Mouse (Mus musculus) brain, embryonic 14.5 days (tissue): ENCODE data around the gene Rab5c. TPM values are rescaled to one million over a fixed set of nuclear protein-coding genes. Genes with fewer than 3 reads are reported as not detected.
A peak's percentile ranks its signal among the peaks of the same experiment; 100 is the strongest.

Source experiments
- DNase-seq: peaks from one replicate; pipeline ENCODE4 v3.0.0-alpha.2; 2011; ENCODE audit warnings: low read depth
- CTCF ChIP-seq: fragments of 200-500 bp; IDR thresholded peaks from 2 replicates; pipeline ENCODE4 v1.5.1; 2012; ENCODE audit warnings: inconsistent platforms, mild to moderate bottlenecking, moderate library complexity, borderline replicate concordance; ENCODE audit not compliant: insufficient read depth, insufficient read length; ENCODE audit errors: extremely low read depth
- POLR2A ChIP-seq: fragments of 200-500 bp; IDR thresholded peaks from 2 replicates; pipeline ENCODE4 v1.6.1; 2012; ENCODE audit warnings: mild to moderate bottlenecking, inconsistent platforms, borderline replicate concordance; ENCODE audit not compliant: poor library complexity, insufficient read depth, insufficient read length, severe bottlenecking; ENCODE audit errors: extremely low read depth
- polyA plus RNA-seq: library from polyadenylated mRNA; depleted of rRNA; stranded (reverse); fragments of >200 nt; gene quantifications from 2 replicates; pipeline ENCODE4 v1.2.3, GENCODE M21; 2012

The Rab5c gene
- polyA plus RNA-seq, 1 experiment: 236 TPM

DNA sequence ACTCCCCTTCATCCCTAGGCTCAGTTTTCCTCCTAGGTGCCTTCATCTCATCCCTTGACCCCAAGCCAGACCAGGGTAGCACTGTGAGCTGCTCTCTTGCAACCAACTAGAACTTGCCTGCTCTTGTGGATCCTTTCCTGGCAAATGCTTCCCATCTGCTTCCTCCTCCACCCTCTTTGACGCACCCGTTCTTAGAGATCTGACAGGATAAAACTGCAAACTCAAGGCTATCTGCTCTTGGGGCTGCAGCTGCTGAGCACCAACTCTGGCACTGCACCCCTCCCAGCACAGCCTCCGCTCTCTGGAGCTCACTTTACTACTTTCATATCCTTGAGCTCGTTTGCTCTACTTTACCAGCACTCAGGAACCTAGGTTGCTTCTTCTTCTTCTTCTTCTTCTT lies 10.6 kb upstream of the Rab5c start:
- TF ChIP-seq CTCF (no peak), POLR2A (no peak)
- no peak for DNase-seq

DNA sequence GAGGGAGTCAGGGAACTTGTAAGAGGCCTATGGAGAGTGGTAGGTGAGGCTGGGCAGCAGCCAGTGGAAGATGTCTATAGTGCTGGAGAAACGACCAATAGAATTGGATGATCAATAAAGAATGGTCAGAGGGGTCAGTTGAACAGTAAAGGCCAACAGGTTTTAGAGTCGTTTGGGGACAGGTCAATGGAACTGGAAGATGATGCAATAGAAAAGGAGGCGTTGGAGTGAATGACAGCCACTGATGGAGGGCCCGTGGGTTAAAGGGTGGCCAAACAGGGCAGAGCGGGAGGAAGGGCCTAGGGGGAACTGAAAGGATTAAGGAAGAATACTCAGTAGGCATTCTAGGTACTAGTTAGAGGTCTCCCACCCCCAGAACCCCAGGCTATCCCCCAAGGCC lies 9.1 kb upstream of the Rab5c start:
- no peak for DNase-seq

DNA sequence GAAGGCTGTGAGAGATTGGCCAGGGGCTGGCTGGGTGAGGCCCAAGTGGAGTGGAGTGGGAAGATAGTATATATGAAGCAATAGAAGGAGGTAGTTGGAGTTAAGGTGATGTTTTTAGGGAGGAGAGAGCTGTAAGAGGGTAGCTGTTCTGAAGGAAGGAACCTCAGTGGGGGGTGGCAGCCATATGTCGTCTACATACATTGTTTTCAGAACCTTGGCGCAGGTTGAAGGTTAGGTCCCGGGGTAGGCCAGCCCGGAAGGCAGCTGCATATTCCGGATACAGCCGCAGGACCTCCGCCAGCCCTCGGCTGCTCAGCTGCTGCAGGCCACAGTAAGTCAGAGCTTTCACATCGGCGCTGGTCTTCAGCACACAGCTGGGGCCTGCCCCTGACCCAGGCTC lies 8.5 kb upstream of the Rab5c start:
- TF ChIP-seq POLR2A: no peak
- no peak for TF ChIP-seq CTCF
- no peak for DNase-seq

More for the DNA sequence above, 9.1 kb upstream of the Rab5c start:
- no peak for TF ChIP-seq CTCF
- no peak for TF ChIP-seq POLR2A

DNA sequence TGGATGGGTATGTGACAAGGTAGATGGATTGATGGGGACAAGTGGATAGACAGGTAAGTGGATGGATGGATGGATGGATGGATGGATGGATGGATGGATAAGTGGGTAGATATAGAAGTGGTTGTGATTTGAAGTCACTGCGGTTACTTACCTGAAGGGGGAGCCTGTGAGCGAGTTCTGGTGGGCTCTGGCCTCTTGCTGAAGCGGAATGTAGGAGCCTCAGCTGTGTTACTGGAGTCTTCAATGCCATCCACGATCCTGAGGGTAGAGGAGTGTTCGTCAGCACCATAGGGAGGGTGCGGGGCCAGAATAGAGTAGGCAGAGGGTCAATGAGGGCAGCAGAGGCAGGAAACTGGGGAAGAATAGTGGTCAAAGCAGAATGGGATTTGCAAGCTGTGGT lies 7.1 kb upstream of the Rab5c start:
- peak; percentile 79 for DNase-seq
- TF ChIP-seq CTCF (peak; percentile 71), POLR2A (no peak)

DNA sequence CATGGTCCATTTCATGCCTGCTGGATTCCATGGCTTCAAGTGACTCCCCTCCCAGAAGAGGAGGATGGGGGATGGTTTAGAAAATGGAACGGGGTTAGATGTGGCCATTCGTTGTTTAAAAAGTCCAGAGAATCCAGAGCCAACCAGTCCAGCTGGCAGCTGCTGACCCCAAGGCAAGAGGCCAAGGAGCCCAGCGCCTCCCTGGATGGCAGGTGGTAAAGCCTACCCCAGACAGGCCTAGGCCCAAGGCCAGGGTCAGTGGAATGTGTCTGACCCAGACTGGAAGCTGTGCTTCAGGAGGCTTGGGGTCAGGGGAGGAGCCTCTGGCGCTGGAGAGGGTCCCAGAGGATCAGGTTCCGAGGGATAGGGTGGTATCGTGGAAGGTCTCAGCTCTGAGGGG lies 3.3 kb upstream of the Rab5c start:
- TF ChIP-seq CTCF: no peak
- TF ChIP-seq POLR2A: no peak
- DNase-seq: no peak

DNA sequence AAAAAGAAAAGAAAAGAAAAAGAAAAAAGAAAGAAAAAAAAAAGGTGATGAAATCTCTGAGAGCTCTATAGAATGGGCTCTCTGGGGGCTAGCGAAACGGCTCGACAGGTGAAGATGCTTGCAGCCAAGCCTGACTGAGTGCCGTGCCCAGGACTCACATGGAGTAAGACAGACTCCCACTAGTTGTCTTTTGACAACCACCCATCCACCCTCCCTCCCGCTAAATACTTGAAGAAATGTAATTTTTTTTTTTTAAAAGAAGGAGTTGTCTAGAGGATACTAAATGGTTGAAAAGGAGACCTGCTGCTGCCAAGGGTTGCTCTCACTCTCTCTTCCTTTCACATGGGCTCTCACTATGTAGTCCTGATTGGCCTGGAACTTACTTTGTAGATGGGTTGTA lies 734 bp upstream of the Rab5c start:
- DNase-seq: no peak

DNA sequence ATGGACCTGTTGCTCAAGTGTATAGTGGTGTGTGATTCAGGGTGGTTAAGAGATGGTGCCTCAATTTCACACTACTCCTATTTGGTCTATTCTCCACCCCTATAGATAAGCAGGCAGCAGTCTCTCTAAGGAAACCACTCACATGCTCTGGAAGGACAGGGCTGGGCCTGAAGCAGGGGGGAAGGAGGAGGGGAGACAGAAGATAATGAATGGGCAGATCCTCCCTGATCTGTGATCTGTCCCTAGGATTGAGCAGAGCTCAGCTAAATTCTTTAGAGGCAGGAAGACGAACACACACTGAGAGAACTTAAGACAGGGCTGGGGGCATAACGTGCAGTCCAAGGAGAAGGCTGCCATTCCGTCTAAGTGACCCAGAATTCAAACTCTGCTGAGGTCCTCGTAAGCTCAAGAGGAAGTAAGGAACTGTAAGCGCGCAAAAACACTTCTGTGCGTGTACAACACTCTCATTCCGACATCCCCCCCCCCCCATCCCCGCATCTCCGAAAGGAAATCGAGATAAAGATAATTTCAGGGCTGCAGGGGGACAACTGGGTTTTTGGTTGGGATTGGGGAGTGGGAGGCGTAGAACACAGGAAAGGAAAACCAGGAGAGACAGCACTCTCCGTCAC lies 796 bp downstream of the Rab5c start:
- no peak for DNase-seq
- TF ChIP-seq CTCF: no peak
- TF ChIP-seq POLR2A: no peak

More for the DNA sequence above, 734 bp upstream of the Rab5c start:
- no peak for TF ChIP-seq CTCF
- no peak for TF ChIP-seq POLR2A

DNA sequence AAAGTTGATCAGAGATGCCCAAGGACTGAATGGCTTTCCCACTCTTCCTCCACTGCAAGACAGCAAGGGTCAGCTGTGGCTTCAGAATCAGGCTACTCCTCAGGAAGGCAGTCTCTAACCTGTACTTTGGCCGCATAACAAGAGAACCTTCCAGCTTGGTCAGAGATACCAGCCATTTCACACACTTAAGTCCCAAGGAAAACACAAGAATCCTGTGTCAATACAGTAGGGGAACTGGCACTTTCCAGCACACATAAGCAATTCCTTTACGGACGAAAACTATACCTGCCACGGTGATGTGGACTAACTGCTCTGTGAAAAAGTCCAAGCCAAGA lies 1.3 kb downstream of the Rab5c start:
- DNase-seq: no peak
- TF ChIP-seq POLR2A (no peak), CTCF (no peak)

DNA sequence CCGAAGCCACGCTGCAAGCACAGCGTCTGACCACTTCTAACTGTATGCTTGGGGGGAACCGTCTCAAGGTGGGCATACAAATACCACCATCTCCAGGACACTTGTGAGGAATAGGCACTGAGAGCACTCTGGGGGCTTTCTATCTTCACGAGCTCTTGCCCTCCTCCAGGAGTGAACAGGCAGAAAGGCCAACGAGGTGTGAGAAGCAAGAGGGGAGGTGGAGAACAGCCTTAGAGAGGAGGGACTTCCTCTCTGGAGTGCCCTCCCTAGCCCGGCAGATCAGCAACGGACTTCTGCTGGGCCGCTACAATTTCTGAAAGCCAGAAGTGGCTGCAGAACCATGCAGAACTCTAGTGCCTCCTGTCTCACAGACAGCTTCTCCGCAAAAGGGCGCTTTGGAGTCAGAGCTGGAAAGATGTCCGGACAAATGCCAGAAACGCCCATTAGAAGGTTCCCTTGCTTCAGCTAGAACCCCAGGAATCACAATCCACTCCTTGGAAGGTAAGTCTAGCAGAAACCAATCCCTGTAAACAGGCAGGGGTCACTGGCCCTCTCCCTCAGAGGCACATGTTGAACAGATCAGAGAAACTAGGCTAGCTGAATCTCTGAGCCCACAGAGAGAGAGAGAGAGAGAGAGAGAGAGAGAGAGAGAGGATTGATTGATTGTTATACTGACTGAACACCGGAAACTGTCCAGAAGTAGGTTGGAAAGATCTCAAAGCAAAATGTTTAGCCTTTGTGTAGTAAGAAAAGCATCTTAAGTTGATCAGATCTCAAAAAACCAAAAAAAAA lies 1.9 kb downstream of the Rab5c start:
- no peak for DNase-seq
- TF ChIP-seq CTCF (no peak), POLR2A (no peak)

DNA sequence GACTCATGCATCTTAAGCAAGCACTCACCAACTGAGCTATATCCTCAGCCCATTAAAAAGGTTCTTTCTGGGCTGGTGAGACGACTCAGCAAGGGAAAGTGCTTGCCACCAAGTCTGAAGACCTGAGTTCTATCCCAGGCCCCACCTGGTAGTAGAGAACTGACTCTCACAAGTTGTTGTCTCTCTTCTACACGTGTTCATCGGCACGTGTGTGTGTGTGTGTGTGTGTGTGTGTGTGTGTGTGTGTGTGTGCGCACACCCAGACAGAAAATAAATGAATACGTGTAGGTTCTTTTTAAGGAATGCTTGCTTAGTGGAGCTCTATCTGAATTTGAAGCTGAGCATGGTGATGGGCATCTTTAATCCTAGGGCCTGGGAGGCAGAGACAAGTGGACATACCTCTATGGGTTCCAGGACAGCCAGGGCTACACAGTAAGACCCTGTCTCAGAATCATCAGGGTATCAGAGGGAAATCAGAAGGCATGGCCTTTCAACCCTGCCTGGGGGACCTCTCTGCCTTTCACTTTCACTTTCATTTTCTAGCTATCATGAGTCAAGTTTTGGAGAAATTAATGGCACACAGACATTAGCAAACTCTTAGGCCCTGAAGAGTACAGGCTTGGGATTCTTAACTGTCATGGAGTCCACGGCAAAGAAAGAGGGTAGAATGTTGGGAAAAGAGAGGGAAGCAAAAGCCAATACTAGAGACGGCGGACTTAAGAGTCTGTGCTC lies 2.7 kb downstream of the Rab5c start:
- no peak for DNase-seq
- TF ChIP-seq CTCF: no peak

DNA sequence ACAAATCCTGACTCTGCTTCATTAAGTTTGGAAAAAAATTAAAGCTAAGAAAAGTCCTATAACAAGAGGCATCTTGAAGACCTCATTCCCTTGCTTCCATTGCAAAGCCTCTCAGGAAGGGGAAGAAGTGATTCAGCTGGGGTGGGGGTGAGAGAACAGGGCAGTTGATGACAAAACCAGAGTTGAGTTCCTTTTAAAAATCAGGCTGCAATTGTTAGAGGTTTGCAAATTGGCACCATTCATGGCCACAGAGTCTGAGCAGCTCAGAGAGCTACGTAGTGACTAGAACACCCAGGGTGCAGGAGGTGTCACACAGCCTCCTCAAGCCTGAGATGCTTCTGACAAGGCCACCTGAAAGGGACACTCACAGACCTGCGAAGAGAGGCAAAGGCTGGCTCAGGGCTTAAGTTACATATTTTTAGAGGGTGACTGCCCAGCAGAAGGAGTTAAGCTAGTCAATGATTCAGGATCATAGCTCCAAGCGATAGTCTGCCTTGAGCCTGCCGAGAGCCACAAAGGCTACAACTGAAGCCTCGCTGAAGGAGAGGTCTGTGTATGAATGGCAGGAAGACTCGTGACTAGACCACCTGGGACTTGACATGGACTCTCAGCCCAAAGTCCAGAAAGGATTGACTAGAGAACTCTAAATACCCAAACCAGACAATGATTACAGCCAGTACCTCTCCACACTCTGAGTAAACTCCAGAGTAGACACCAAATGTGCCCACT lies 7.4 kb downstream of the Rab5c start:
- TF ChIP-seq CTCF: no peak
- no peak for TF ChIP-seq POLR2A

More for the DNA sequence above, 7.4 kb downstream of the Rab5c start:
- no peak for DNase-seq
